Mouse (Mus musculus) MEL (cell line): ENCODE results near the gene Tspan8. TPM values are rescaled to one million over a fixed set of nuclear protein-coding genes. Genes with fewer than 3 reads are reported as not detected.

ENCODE experiments used
- DNase-seq: peaks from one replicate; pipeline ENCODE4 v3.0.0; 2011; ENCODE audit warnings: low read depth, low spot score
- H3K27ac ChIP-seq: 2 replicates; pipeline ENCODE4 v1.5.1; 2012; ENCODE audit warnings: low read depth, mild to moderate bottlenecking, control low read depth, low read length, moderate library complexity; ENCODE audit not compliant: control insufficient read depth
- H3K27me3 ChIP-seq, 2 experiments: fragments of 150-350 bp in 1 of 2; sonication (generic) in 1 of 2; 2 replicates each; pipeline ENCODE4 v1.6.1; 2012; ENCODE audit warnings: low read length in 2 of 2, mild to moderate bottlenecking in 2 of 2, improper control_type of control experiment in 1 of 2, moderate library complexity in 1 of 2; ENCODE audit not compliant: insufficient read depth in 2 of 2, control insufficient read depth in 1 of 2
- H3K36me3 ChIP-seq, 2 experiments: 2 replicates each; pipeline ENCODE4 v1.6.1; 2012 to 2014; ENCODE audit warnings: low read length in 2 of 2, improper control_type of control experiment in 1 of 2, inconsistent platforms in 1 of 2, mild to moderate bottlenecking in 1 of 2; ENCODE audit not compliant: insufficient read depth in 2 of 2, control insufficient read depth in 1 of 2
- H3K4me1 ChIP-seq, 2 experiments: fragments of 150-350 bp in 1 of 2; sonication (generic) in 1 of 2; 2 replicates each; pipeline ENCODE4 v1.6.1; 2012; ENCODE audit warnings: low read length in 2 of 2, improper control_type of control experiment in 1 of 2, mild to moderate bottlenecking in 1 of 2; ENCODE audit not compliant: insufficient read depth in 2 of 2, control insufficient read depth in 1 of 2
- H3K4me3 ChIP-seq, 2 experiments: fragments of 150-350 bp in 1 of 2; sonication (generic) in 1 of 2; 2 replicates each; pipeline ENCODE4 v1.5.1; 2012; ENCODE audit warnings: low read depth in 2 of 2, low read length in 2 of 2, mild to moderate bottlenecking in 2 of 2, moderate library complexity in 2 of 2, control low read depth in 1 of 2, improper control_type of control experiment in 1 of 2; ENCODE audit not compliant: control insufficient read depth in 1 of 2, insufficient read depth in 1 of 2
- H3K79me2 ChIP-seq: 2 replicates; pipeline ENCODE4 v1.6.1; 2012; ENCODE audit warnings: mild to moderate bottlenecking, low read length, moderate library complexity; ENCODE audit not compliant: control insufficient read depth, poor library complexity, insufficient read depth
- H3K9ac ChIP-seq: 2 replicates; pipeline ENCODE4 v1.6.1; 2012; ENCODE audit warnings: low read depth, mild to moderate bottlenecking, control low read depth, low read length, moderate library complexity; ENCODE audit not compliant: control insufficient read depth, poor library complexity, severe bottlenecking
- H3K9me3 ChIP-seq: fragments of 150-350 bp; sonication (generic); replicated peaks from 2 replicates; pipeline ENCODE4 v1.6.1; 2012; ENCODE audit warnings: mild to moderate bottlenecking, low read length, improper control_type of control experiment, moderate library complexity; ENCODE audit not compliant: insufficient read depth
- BHLHE40 ChIP-seq: IDR thresholded peaks from 2 replicates; pipeline ENCODE4 v1.6.1; 2012; ENCODE audit warnings: low read depth, mild to moderate bottlenecking, inconsistent platforms, low read length, improper control_type of control experiment, borderline replicate concordance
- CHD1 ChIP-seq: IDR thresholded peaks from 2 replicates; pipeline ENCODE4 v1.6.1; 2012; ENCODE audit warnings: low read depth, mild to moderate bottlenecking, inconsistent platforms, low read length, improper control_type of control experiment
- CHD2 ChIP-seq: IDR thresholded peaks from 2 replicates; pipeline ENCODE4 v1.6.1; 2011; ENCODE audit warnings: low read length, improper control_type of control experiment
- E2F4 ChIP-seq: IDR thresholded peaks from 2 replicates; pipeline ENCODE4 v1.6.1; 2011; ENCODE audit warnings: low read depth, low read length, improper control_type of control experiment, borderline replicate concordance
- ELF1 ChIP-seq: IDR thresholded peaks from 2 replicates; pipeline ENCODE4 v1.6.1; 2014; ENCODE audit warnings: low read depth, mild to moderate bottlenecking, inconsistent platforms, low read length, improper control_type of control experiment, moderate library complexity
- ETS1 ChIP-seq: IDR thresholded peaks from 2 replicates; pipeline ENCODE4 v1.6.1; 2012; ENCODE audit warnings: low read depth, mild to moderate bottlenecking, inconsistent platforms, low read length, improper control_type of control experiment, moderate library complexity
- GATA1 ChIP-seq: IDR thresholded peaks from 2 replicates; pipeline ENCODE4 v1.6.1; 2011; ENCODE audit warnings: low read depth, low read length, improper control_type of control experiment
- HCFC1 ChIP-seq: IDR thresholded peaks from 2 replicates; pipeline ENCODE4 v1.6.1; 2012; ENCODE audit warnings: low read depth, mild to moderate bottlenecking, inconsistent platforms, low read length, improper control_type of control experiment, moderate library complexity
- JUND ChIP-seq: IDR thresholded peaks from 2 replicates; pipeline ENCODE4 v1.6.1; 2011; ENCODE audit warnings: low read depth, mild to moderate bottlenecking, improper control_type of control experiment, low read length
- KAT2A ChIP-seq: conservative IDR thresholded peaks from 2 replicates; pipeline ENCODE4 v1.6.1; 2012; ENCODE audit warnings: low read depth, low read length, improper control_type of control experiment, inconsistent platforms
- MAFK ChIP-seq: IDR thresholded peaks from 2 replicates; pipeline ENCODE4 v1.6.1; 2011; ENCODE audit warnings: low read depth, mild to moderate bottlenecking, low read length, improper control_type of control experiment, borderline replicate concordance
- MEF2A ChIP-seq: IDR thresholded peaks from 2 replicates; pipeline ENCODE4 v1.6.1; 2014; ENCODE audit warnings: low read depth, mild to moderate bottlenecking, inconsistent platforms, low read length, improper control_type of control experiment; ENCODE audit not compliant: poor library complexity, insufficient replicate concordance, severe bottlenecking; ENCODE audit errors: extremely low read depth
- MXI1 ChIP-seq: IDR thresholded peaks from 2 replicates; pipeline ENCODE4 v1.6.1; 2011; ENCODE audit warnings: mild to moderate bottlenecking, low read depth, low read length, improper control_type of control experiment
- MYB ChIP-seq: IDR thresholded peaks from 2 replicates; pipeline ENCODE4 v1.6.1; 2011; ENCODE audit warnings: mild to moderate bottlenecking, low read depth, low read length, improper control_type of control experiment
- NRF1 ChIP-seq: IDR thresholded peaks from 2 replicates; pipeline ENCODE4 v1.6.1; 2014; ENCODE audit warnings: low read depth, mild to moderate bottlenecking, inconsistent platforms, low read length, improper control_type of control experiment, moderate library complexity; ENCODE audit not compliant: poor library complexity, insufficient read depth, severe bottlenecking
- POLR2AphosphoS5 ChIP-seq: IDR thresholded peaks from 2 replicates; pipeline ENCODE4 v1.6.1; 2012; ENCODE audit warnings: low read depth, borderline replicate concordance, mild to moderate bottlenecking, inconsistent platforms, low read length, moderate library complexity, mixed read lengths
- RAD21 ChIP-seq: IDR thresholded peaks from 2 replicates; pipeline ENCODE4 v1.6.1; 2011; ENCODE audit warnings: mild to moderate bottlenecking, low read depth, low read length, improper control_type of control experiment
- SIN3A ChIP-seq: IDR thresholded peaks from 2 replicates; pipeline ENCODE4 v1.6.1; 2012; ENCODE audit warnings: low read length, improper control_type of control experiment, inconsistent platforms
- TAL1 ChIP-seq: IDR thresholded peaks from 2 replicates; pipeline ENCODE4 v1.6.1; 2012; ENCODE audit warnings: mild to moderate bottlenecking, inconsistent platforms, low read length, moderate library complexity, mixed read lengths
- TCF12 ChIP-seq: IDR thresholded peaks from 2 replicates; pipeline ENCODE4 v1.6.1; 2014; ENCODE audit warnings: low read depth, mild to moderate bottlenecking, inconsistent platforms, low read length, improper control_type of control experiment, moderate library complexity
- UBTF ChIP-seq: IDR thresholded peaks from 2 replicates; pipeline ENCODE4 v1.6.1; 2012; ENCODE audit warnings: low read depth, mild to moderate bottlenecking, inconsistent platforms, low read length, improper control_type of control experiment, moderate library complexity, borderline replicate concordance; ENCODE audit not compliant: insufficient read depth
- USF1 ChIP-seq: IDR thresholded peaks from 2 replicates; pipeline ENCODE4 v1.6.1; 2014; ENCODE audit warnings: low read depth, mild to moderate bottlenecking, inconsistent platforms, low read length, improper control_type of control experiment, moderate library complexity
- USF2 ChIP-seq, 2 experiments: IDR thresholded peaks; 2 replicates each; pipeline ENCODE4 v1.6.1; 2011 to 2012; ENCODE audit warnings: improper control_type of control experiment in 2 of 2, low read length in 2 of 2, borderline replicate concordance in 1 of 2, inconsistent platforms in 1 of 2, low read depth in 1 of 2, mild to moderate bottlenecking in 1 of 2; ENCODE audit not compliant: insufficient read depth in 1 of 2
- ZC3H11A ChIP-seq: IDR thresholded peaks from 2 replicates; pipeline ENCODE4 v1.6.1; 2012; ENCODE audit warnings: low read depth, mild to moderate bottlenecking, inconsistent platforms, low read length, improper control_type of control experiment
- polyA plus RNA-seq, 2 experiments: library from polyadenylated mRNA; stranded (reverse) in 1 of 2; unstranded in 1 of 2; fragments of >175 nt in 1 of 2; fragments of >200 nt in 1 of 2; gene quantifications; 2 replicates each; pipeline versions ENCODE4 v1.2.1 to v1.2.4; 2012; ENCODE audit warnings: low replicate concordance in 2 of 2, low read depth in 1 of 2; ENCODE audit not compliant: insufficient read length in 2 of 2, insufficient read depth in 1 of 2, missing spikeins in 1 of 2
- total RNA-seq: library from RNA; depleted of rRNA; stranded (reverse); fragments of 300-350 nt; gene quantifications from 2 replicates; pipeline ENCODE4 v1.2.3, GENCODE M21; 2012

Tspan8 gene
- total and polyA plus RNA-seq, 3 experiments, result 6.4 to 16.9 TPM; not detected in 1

DNA sequence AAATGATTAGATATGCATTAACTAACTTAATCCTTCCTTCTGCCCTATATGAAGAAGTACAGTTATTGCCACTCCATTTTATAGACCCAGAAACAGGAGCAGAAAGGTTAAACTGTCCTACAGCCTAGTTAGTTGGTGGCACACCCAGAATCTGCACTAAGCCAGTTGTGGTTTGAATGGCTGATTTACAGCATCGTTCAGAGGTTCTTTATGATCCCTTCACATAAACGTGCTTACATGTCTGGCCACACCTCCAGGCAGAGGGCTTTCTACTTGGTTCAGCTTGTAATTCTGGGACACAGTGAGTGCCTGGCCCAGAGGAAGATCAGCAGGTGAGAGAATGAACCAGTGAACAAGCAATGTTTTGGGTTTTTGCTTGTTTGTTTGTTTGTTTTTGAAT lies 33.4 kb upstream of the Tspan8 start:
- TF ChIP-seq HCFC1 (no peak), USF1 (no peak), MXI1 (no peak), UBTF (no peak), ELF1 (no peak), MAFK (no peak), ETS1 (no peak), E2F4 (no peak), POLR2AphosphoS5 (no peak), JUND (no peak)
- TF ChIP-seq, all 39 proteins: peak for 0
- H3K27me3 ChIP-seq, result no peaks in the 10 kb centered on the region
- H3K9ac ChIP-seq, result no peak overlapping the region
- H3K36me3 ChIP-seq, result 0 out of 4 replicates have a peak, but pooled peaks cover 0 to under 1% of the 10 kb centered on the region in 2 experiments
- no peak overlapping the region for H3K4me3 ChIP-seq
- no peaks in the 10 kb centered on the region for H3K9me3 ChIP-seq
- no peak overlapping the region for H3K27ac ChIP-seq
- H3K4me1 ChIP-seq, result no peaks in the 10 kb centered on the region
- no peak for DNase-seq
- H3K79me2 ChIP-seq, result no peaks in the 10 kb centered on the region

DNA sequence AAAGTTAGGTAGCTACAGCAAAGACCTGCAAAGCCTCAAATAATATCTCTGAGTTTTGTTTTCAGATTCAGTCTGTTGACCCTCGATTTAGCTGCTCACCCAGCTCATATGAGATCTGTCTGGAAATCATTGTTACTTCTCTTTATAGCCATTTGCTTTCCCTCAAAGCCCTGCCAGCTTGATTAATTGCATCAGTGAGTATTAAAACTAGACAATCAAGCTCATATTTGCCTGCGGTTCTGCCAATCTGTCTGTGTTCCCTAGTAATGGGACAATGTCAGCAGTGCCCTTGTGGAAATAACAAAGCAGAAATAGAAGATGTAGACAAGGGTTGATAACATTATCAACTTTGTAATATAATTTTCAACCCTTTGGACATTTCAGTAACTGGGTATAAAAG lies 25.8 kb upstream of the Tspan8 start:
- H3K4me3 ChIP-seq, result no peak overlapping the region
- TF ChIP-seq BHLHE40 (no peak), CHD2 (no peak), MYB (no peak), USF2 (IDR thresholded peaks at IDR 0.05; ENCODE audit: borderline replicate concordance in 1 of 2, insufficient read depth in 1 of 2, low read depth in 1 of 2, low read length in 2 of 2) (no peak), KAT2A (no peak), GATA1 (no peak), TCF12 (no peak), MEF2A (no peak), RAD21 (no peak), TAL1 (no peak), NRF1 (no peak), ZC3H11A (no peak), MXI1 (no peak), CHD1 (no peak), SIN3A (no peak), HCFC1 (no peak)
- TF ChIP-seq, all 39 proteins: peak for 0
- Histone ChIP-seq H3K4me1 (no peaks in the 10 kb centered on the region), H3K9me3 (no peaks in the 10 kb centered on the region), H3K27me3 (no peaks in the 10 kb centered on the region), H3K9ac (no peak overlapping the region), H3K36me3 (no peaks in the 10 kb centered on the region), H3K79me2 (no peaks in the 10 kb centered on the region), H3K27ac (no peak overlapping the region)
- DNase-seq, result no peak
